Mouse (Mus musculus) ES-E14 (cell line): ENCODE measurements around the gene Inpp5d.

Source experiments
- HCFC1 ChIP-seq: IDR thresholded peaks from 2 replicates; pipeline ENCODE4 v1.6.1; 2012; ENCODE audit warnings: low read length, inconsistent platforms, borderline replicate concordance; ENCODE audit not compliant: insufficient read depth
- MAFK ChIP-seq: IDR thresholded peaks from 2 replicates; pipeline ENCODE4 v1.6.1; 2014; ENCODE audit warnings: mild to moderate bottlenecking, low read depth, low read length, inconsistent platforms; ENCODE audit not compliant: insufficient read depth
- ZNF384 ChIP-seq: IDR thresholded peaks from 2 replicates; pipeline ENCODE4 v1.6.1; 2012; ENCODE audit warnings: low read depth, low read length, inconsistent platforms

GRCm38 (mm10) chr1:87649958-87650474, 29.9 kb downstream of the Inpp5d start:
- TF ChIP-seq HCFC1 (no peak), ZNF384 (no peak), MAFK (no peak)
